Mouse (Mus musculus): ENCODE measurements around the gene Zfp131.

- TF ChIP-seq CTCF (IDR thresholded peaks at IDR 0.05; ENCODE audit: extremely low read depth, insufficient read length, insufficient replicate concordance, low read depth, low read length) (no peak), POLR2A (IDR thresholded peaks at IDR 0.05; ENCODE audit: low read depth, low read length) (no peak)
Measured at GRCm38 (mm10) chr13:119731448-119731847, 59.2 kb downstream of the Zfp131 start.
